Mouse (Mus musculus) gastrocnemius, adult 2 months (tissue): ENCODE measurements around the gene Cuedc1. TPM values are rescaled to one million over a fixed set of nuclear protein-coding genes. Genes with fewer than 3 reads are reported as not detected.

Source experiments
- DNase-seq: peaks from one replicate; pipeline ENCODE4 v3.0.0; 2022
- H3K27ac ChIP-seq: fragments of 200-600 bp; 2 replicates; pipeline ENCODE4 v1.8.1; 2022; ENCODE audit warnings: mild to moderate bottlenecking
- H3K4me3 ChIP-seq: fragments of 200-600 bp; 2 replicates; pipeline ENCODE4 v1.8.1; 2022; ENCODE audit warnings: mild to moderate bottlenecking, moderate library complexity
- CTCF ChIP-seq: fragments of 200-600 bp; IDR thresholded peaks from 2 replicates; pipeline ENCODE4 v1.8.1; 2022; ENCODE audit warnings: antibody characterized with exemption, mild to moderate bottlenecking, moderate library complexity
- intact Hi-C: fragments of 180-260 bp; cut with DNase I; formaldehyde crosslinking; loops from one replicate; pipeline ENCODE4 v1.15.1; 2025
- long read RNA-seq, 2 experiments: library from polyadenylated mRNA; stranded (forward); transcript quantifications; one replicate each; pipeline ENCODE4 v2.0.0; 2021
- total RNA-seq, 2 experiments: library from RNA; stranded (reverse); gene quantifications; 2 replicates each; pipeline ENCODE4 v1.2.3; 2021

Cuedc1 gene
- 100 to 1,000 TPM; 101 to 127 TPM for total RNA-seq
- long read RNA-seq, experiment 1, transcript Cuedc1-201 (11 exons, 3,180 nt), result major isoform, 28 of 221 reads
- long read RNA-seq, experiment 1, partial matches to known transcripts, result 43 of 221 reads
- long read RNA-seq, experiment 1, other reads (novel, unspliced or antisense), result 147 of 221 reads
- long read RNA-seq, experiment 2, transcript Cuedc1-201 (11 exons, 3,180 nt), result major isoform, 40 of 198 reads
- long read RNA-seq, experiment 2, partial matches to known transcripts, result 34 of 198 reads
- long read RNA-seq, experiment 2, other reads (novel, unspliced or antisense), result 124 of 198 reads

DNA sequence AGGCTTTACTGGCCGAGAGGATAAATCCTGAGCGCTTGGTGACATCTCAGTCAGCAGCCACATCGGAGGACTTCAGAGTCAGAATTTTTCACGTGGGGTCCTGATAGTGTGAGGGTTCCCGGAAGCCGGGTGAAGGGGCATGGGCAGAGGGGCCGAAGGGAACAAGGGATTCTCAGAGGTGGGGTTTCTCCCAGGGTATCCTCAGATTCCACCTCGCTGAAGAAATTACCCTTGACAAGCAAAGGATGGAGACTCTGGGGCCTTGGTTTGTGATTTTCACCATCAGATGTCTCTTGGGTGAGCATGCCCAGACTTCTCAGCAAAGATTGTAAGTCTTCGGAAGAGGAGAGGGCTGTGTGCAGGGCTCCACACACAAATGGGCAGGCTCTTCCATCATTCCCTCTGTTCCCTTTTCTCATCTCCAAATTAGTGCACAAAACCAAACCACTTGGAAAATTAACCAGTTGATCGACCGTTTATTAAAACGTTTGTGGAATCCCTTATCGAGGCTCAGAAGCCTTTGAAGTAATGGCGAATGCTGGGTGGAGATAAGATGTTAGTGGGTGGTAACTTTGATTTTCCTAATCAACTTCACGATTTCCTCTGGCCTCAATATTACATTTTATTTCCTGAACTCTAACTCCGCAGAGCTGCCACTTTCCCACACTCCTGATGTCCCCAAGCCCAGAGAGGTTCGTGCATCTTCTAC is at the start of gene Cuedc1:
Gene Cuedc1 (plus strand): TSS at position 38 of the 709 bp plus-strand sequence.
- DNase-seq, result peak; percentile 32
- intact Hi-C loops, result loop anchor here (2.0 kb wide), 1 partner anchor 29 kb away; the partner anchor contains the start of gene Vezf1
- H3K27ac ChIP-seq, result peak within 1 kb of the TSS; percentile 99

DNA sequence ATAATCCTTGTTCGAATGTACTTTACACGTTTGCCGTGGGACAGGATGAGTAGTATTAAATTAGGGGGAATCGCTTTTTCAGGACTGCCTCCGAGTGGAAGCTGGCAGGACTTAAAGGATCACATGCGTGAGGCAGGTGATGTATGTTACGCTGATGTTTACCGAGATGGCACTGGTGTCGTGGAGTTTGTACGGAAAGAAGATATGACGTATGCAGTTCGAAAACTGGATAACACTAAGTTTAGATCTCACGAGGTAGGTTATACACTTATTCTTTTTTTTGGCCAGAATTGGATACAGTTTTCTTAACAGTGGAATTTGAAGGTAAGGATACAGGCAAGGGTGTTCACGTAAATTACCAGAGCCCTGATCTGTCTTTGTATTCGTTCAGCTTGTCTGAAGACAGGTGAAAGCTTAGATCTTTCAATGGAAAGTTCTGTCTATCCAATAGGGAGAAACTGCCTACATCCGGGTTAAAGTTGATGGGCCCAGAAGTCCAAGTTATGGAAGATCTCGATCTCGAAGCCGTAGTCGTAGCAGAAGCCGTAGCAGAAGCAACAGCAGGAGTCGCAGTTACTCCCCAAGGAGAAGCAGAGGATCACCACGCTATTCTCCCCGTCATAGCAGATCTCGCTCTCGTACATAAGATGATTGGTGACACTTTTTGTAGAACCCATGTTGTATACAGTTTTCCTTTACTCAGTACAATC is 48.7 kb upstream of the Cuedc1 start:
- intact Hi-C loops, result loop anchor here (2.0 to 10.0 kb wide), 2 partner anchors 62 to 624 kb away; partner anchors contain the start of gene Dynll2
- DNase-seq, result no peak
- TF ChIP-seq CTCF, result no peak
- Histone ChIP-seq H3K27ac (peak overlapping the region; percentile 99), H3K4me3 (peak overlapping the region; percentile 93)

More for the DNA sequence above, at the start of gene Cuedc1:
- peak within 1 kb of the TSS; percentile 95 for H3K4me3 ChIP-seq
- TF ChIP-seq CTCF, result no peak

DNA sequence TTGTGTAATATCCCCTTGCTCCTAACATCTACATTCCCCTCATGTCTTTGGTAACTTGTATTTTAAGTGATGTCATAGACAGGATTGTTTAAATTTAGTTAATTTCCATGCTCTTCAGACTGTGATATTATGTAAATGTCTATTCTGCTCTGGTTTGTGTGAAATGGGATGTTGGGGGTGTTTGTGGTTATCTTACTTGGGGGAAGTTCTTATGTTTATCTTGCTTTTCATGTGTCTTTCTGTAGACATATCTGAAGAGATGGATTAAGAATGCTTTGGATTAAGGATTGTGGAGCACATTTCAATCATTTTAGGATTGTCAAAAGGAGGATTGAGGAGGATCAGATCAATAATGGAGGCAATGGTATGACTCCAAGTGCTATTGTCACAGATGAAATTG is 48.1 kb upstream of the Cuedc1 start:
- DNase-seq, result no peak
- no peak for TF ChIP-seq CTCF
- H3K27ac ChIP-seq, result no peak overlapping the region
- peak overlapping the region; percentile 93 for H3K4me3 ChIP-seq
- intact Hi-C loops, result loop anchor here (2.0 to 10.0 kb wide), 3 partner anchors 63 to 775 kb away; partner anchors contain the start of gene Dynll2

DNA sequence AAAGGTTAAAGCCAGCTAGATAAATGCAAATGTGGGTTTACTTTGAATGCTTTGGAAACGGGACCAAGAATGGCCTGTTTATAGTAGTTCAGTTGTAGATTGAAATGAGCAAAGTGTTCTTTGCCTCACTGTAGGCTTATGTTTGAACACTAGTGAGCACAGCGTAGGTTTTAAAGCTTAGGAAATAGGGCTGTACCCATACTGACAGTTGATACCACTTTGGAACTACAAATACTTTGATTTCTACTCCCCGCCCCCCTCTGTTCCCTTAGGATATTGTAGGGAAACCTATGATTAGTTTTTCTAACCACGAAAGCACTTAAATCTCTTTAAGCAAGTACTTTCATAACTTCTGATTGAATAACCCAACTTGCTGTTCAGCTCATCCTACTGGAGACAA is 45.2 kb upstream of the Cuedc1 start:
- no peak overlapping the region for H3K27ac ChIP-seq
- intact Hi-C loops, result loop anchor here (10.0 kb wide), 1 partner anchor 772 kb away; no protein-coding TSS in a partner anchor
- DNase-seq, result no peak
- TF ChIP-seq CTCF, result no peak
- no peak overlapping the region for H3K4me3 ChIP-seq

DNA sequence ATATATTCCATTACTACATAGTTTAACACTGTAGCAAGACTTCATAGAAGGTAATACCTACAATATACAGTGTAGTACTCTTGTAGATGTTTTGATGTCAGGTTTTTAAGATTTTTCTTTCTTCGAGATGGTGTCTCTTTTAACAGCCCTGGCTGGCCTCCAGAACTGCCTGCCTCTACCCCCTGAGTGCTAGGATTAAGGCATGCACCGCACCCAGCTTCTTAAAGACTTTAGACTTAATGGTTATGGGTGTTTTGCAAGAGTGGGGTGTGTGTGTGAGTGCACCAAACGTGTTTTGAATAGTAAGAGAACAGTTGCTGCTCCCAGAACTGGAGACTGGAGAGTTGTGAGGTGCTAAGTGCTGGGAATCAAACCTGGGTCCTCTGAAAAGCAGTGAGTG is 44.0 kb upstream of the Cuedc1 start:
- Histone ChIP-seq H3K27ac (no peak overlapping the region), H3K4me3 (no peak overlapping the region)
- intact Hi-C loops, result loop anchor here (10.0 kb wide), 1 partner anchor 771 kb away; no protein-coding TSS in a partner anchor
- TF ChIP-seq CTCF, result no peak
- DNase-seq, result no peak

DNA sequence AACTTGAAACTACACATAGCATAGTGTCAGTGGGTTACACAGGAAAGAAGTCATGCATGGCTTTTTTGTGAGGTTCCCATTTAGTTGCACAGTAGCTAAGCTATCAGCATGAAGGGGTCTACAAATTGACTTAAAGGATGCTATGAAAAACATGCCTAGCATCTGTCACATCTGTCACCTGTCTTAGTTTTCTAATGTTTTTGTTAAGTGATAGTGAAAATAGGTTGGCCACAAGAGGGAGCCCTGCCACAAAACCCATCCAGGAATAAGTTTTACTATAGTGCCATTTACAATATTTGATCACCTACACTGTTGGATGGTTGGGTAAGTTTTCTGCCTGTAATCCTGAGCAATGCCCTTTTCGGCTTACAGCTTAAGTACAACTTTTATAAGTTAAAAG is 43.3 kb upstream of the Cuedc1 start:
- TF ChIP-seq CTCF, result peak; percentile 74
- peak; percentile 49 for DNase-seq
- intact Hi-C loops, result loop anchor here (10.0 kb wide), 1 partner anchor 770 kb away; no protein-coding TSS in a partner anchor
- Histone ChIP-seq H3K27ac (no peak overlapping the region), H3K4me3 (no peak overlapping the region)

DNA sequence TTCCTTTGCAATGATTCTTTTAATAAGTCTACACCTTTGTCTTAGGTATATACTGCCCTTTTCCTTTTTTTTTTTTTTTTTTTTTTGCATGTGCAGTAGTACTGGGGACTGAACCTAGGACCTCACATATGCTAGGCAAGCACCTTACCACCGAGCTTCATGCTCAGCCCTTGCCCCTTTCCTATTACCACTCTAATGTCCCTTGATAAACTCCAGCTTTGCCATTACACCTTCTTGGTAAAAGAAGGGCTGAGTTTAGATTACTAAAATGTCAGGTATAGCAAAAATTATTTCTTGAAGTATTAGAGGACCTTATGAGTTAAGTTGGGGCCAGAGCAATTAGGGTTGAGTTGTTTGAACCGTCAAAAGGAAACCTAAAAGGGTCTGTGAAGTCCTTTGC is 42.1 kb upstream of the Cuedc1 start:
- no peak for TF ChIP-seq CTCF
- intact Hi-C loops, result loop anchor here (1.0 to 10.0 kb wide), 2 partner anchors 141 to 769 kb away; no protein-coding TSS in a partner anchor
- Histone ChIP-seq H3K4me3 (no peak overlapping the region), H3K27ac (no peak overlapping the region)
- no peak for DNase-seq

DNA sequence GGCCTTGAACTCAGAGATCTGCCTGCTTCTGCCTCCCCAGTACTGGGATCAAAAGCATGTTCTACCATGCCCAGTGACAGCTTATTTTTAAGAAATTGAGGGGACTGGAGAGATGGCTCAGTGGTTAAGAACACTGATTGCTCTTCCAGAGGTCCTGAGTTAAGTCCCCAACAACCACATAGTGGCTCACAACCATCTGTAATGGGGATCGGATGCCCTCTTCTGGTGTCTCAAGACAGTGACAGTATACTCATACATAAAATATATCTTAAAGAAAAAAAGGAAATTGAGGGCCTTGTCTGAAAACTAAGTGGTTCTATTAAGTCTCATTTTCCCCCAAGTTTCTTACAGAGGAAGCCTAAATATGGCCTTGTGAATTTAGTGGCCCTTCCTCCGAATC is 40.1 kb upstream of the Cuedc1 start:
- TF ChIP-seq CTCF, result no peak
- Histone ChIP-seq H3K27ac (no peak overlapping the region), H3K4me3 (no peak overlapping the region)
- intact Hi-C loops, result loop anchor here (2.0 to 10.0 kb wide), 2 partner anchors 129 to 767 kb away; no protein-coding TSS in a partner anchor
- no peak for DNase-seq

DNA sequence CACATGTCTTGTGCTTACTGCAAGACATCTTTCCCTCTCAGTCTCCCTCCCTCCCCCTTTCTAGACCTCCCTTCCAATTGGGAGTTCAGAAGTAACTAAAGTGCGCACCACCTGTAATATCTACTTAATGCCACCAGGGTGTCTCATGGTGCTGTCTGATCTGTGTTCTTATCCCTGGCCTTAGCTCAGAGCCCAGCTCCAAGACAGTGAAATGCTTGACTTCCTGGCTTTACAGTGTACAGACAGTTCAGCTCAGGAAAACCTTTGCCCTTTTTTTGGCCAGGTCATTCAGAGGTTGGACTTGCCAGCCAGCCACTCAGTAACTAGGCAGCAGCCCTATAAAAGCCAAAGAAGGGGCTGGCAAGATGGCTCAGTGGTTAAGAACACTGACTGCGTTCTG is 38.7 kb upstream of the Cuedc1 start:
- Histone ChIP-seq H3K27ac (peak overlapping the region; percentile 70), H3K4me3 (no peak overlapping the region)
- peak; percentile 85 for TF ChIP-seq CTCF
- DNase-seq, result peak; percentile 53
- intact Hi-C loops, result loop anchor here (2.0 to 10.0 kb wide), 2 partner anchors 128 to 766 kb away; no protein-coding TSS in a partner anchor

DNA sequence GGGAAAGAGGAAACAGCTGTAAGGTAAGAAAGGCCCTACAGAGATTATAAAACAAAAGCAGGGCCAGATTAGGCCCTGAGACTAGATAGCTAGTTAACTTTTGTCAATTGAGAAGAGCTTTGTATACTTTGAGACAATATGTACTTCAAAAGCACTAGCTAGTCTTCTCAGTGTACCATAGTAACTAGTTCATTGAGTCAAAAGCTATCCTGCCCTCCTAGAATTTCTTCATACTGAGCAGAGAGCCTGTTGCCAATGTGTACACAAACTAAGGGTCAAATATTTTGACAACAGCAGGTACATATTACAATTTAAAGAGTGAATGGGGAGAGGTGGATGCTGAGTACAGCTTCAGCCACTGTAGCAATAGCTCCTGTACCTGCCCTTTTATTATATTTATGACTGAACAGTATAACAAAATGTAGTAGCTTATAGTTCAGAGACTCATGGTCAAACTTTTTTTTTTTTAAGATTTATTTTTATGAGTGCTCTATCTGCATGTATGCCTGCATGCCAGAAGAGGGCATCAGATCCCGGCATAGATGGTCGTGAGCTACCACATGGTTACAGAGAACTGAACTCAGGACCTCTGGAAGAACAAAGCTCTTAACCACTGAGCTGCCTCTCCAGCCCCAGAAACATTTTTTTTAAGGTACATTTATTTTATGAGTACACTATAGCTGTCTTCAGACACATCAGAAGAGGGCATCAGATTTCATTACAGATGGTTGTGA is 35.8 kb upstream of the Cuedc1 start:
- peak; percentile 37 for DNase-seq
- peak overlapping the region; percentile 46; the same call in 1 of the 2 replicates for H3K27ac ChIP-seq
- no peak overlapping the region for H3K4me3 ChIP-seq
- intact Hi-C loops, result no loop called here
- peak; percentile 62 for TF ChIP-seq CTCF

DNA sequence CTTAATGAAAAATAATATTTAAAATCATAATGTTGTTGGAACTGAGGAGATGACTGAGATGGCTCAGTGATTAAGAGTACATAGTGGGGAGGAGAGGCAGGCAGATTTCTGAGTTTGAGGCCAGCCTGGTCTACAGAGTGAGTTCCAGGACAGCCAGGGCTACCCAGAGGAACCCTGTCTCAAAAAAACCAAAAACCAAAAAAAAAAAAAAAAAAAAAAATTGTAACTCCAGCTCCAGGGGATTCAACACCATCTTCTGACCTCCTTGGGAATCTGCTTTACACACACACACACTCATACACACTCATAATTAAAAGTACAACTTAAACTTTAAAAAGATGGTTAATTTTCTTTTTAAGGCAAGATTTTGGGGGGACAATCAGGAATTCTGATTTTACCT is 32.1 kb upstream of the Cuedc1 start:
- no peak for TF ChIP-seq CTCF
- intact Hi-C loops, result no loop called here
- no peak for DNase-seq
- Histone ChIP-seq H3K4me3 (no peak overlapping the region), H3K27ac (peak overlapping the region; percentile 99; the same call in 1 of the 2 replicates)

DNA sequence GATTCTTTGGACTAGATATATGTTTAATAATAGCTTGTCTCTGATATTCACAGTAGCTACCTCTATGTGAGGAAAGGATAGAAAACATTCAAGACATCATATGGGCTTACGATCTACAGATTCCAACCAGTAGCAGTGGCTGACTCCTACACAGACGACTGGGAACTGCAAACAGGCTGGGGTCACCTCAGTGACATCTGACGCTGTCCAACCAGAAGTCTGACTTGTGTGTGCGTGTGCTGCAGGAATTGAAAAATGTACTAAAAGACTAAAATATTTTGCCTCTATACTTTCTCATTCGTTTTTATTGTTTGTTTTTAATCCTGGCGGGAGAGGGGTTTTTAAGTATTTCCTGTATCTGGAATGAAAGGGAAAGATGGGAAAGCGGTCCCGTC is 30.7 kb upstream of the Cuedc1 start:
- H3K27ac ChIP-seq, result peak overlapping the region; percentile 99
- TF ChIP-seq CTCF, result no peak
- H3K4me3 ChIP-seq, result peak overlapping the region; percentile 95
- intact Hi-C loops, result no loop called here
- peak; percentile 34 for DNase-seq
